Mouse (Mus musculus): ENCODE results near the gene Hadh. TPM values are rescaled to one million over a fixed set of nuclear protein-coding genes. Genes with fewer than 3 reads are reported as not detected.
A peak's percentile ranks its signal among the peaks of the same experiment; 100 is the strongest.

The Hadh gene
- polyA plus RNA-seq, 1 experiment from 2014 or later = 134 TPM

GRCm38 (mm10) chr3:131303320-131303714 lies 31.4 kb upstream of the Hadh start:
- 21% methylated on average over 5 of the region's 5 CpGs for WGBS
- H3K27ac ChIP-seq (ENCODE audit: low read length) = no peak overlapping the region
- H3K9me3 ChIP-seq (replicated peaks; ENCODE audit: control insufficient read depth, low read length) = no peaks in the 10 kb centered on the region
- peak overlapping the region; percentile 99 for H3K4me2 ChIP-seq (ENCODE audit: low read depth, low read length)
- no peak for ATAC-seq (ENCODE audit: insufficient read depth, low FRiP score)
- H3K4me1 ChIP-seq (ENCODE audit: control insufficient read depth, insufficient read depth, low read length) = no peaks in the 10 kb centered on the region
- peak overlapping the region; percentile 70 for H3K4me3 ChIP-seq (replicated peaks; ENCODE audit: low read length)
- no peaks in the 10 kb centered on the region for H3K27me3 ChIP-seq (ENCODE audit: control insufficient read depth, insufficient read depth, low read length)
- H3K36me3 ChIP-seq (ENCODE audit: control insufficient read depth, insufficient read depth, low read length) = no peaks in the 10 kb centered on the region
- peak overlapping the region; percentile 74 for H3K9ac ChIP-seq (ENCODE audit: low read length)

GRCm38 (mm10) chr3:131302452-131303319 lies 30.8 kb upstream of the Hadh start, which contains the start of gene Cyp2u1:
TSS of gene Cyp2u1 (minus strand) at chr3:131303227.
- no peak within 1 kb of the TSS for H3K27ac ChIP-seq (ENCODE audit: low read length)
- peak within 1 kb of the TSS; percentile 74 for H3K9ac ChIP-seq (ENCODE audit: low read length)
- peak; percentile 93 for ATAC-seq (ENCODE audit: insufficient read depth, low FRiP score)

GRCm38 (mm10) chr3:131299908-131300307 lies 28.0 kb upstream of the Hadh start:
- Histone ChIP-seq H3K4me3 (replicated peaks; ENCODE audit: low read length) (no peak overlapping the region), H3K36me3 (ENCODE audit: control insufficient read depth, insufficient read depth, low read length) (no peaks in the 10 kb centered on the region), H3K4me1 (ENCODE audit: control insufficient read depth, insufficient read depth, low read length) (no peaks in the 10 kb centered on the region), H3K27me3 (ENCODE audit: control insufficient read depth, insufficient read depth, low read length) (no peaks in the 10 kb centered on the region), H3K4me2 (ENCODE audit: low read depth, low read length) (no peak overlapping the region), H3K9me3 (replicated peaks; ENCODE audit: control insufficient read depth, low read length) (no peaks in the 10 kb centered on the region), H3K9ac (ENCODE audit: low read length) (no peak overlapping the region), H3K27ac (ENCODE audit: low read length) (no peak overlapping the region)
- no peak for ATAC-seq (ENCODE audit: insufficient read depth, low FRiP score)
- WGBS = 7% methylated on average over 6 of the region's 6 CpGs

More at GRCm38 (mm10) chr3:131302452-131303319, 30.8 kb upstream of the Hadh start, which contains the start of gene Cyp2u1:
- no peaks in the 10 kb centered on the region for H3K4me1 ChIP-seq (ENCODE audit: control insufficient read depth, insufficient read depth, low read length)
- no peaks in the 10 kb centered on the region for H3K9me3 ChIP-seq (replicated peaks; ENCODE audit: control insufficient read depth, low read length)
- H3K36me3 ChIP-seq (ENCODE audit: control insufficient read depth, insufficient read depth, low read length) = no peaks in the 10 kb centered on the region
- H3K27me3 ChIP-seq (ENCODE audit: control insufficient read depth, insufficient read depth, low read length) = no peaks in the 10 kb centered on the region
- 1% methylated on average over 70 of the region's 71 CpGs for WGBS
- peak within 1 kb of the TSS; percentile 99 for H3K4me2 ChIP-seq (ENCODE audit: low read depth, low read length)
- H3K4me3 ChIP-seq (replicated peaks; ENCODE audit: low read length) = peak within 1 kb of the TSS; percentile 70

- no peak overlapping the region for H3K4me3 ChIP-seq (replicated peaks; ENCODE audit: low read length)
- 82% methylated on average over 9 of the region's 9 CpGs for WGBS
- no peaks in the 10 kb centered on the region for H3K27me3 ChIP-seq (ENCODE audit: control insufficient read depth, insufficient read depth, low read length)
- H3K4me1 ChIP-seq (ENCODE audit: control insufficient read depth, insufficient read depth, low read length) = no peaks in the 10 kb centered on the region
- no peak overlapping the region for H3K4me2 ChIP-seq (ENCODE audit: low read depth, low read length)
- ATAC-seq (ENCODE audit: insufficient read depth, low FRiP score) = no peak
- no peaks in the 10 kb centered on the region for H3K36me3 ChIP-seq (ENCODE audit: control insufficient read depth, insufficient read depth, low read length)
- H3K9me3 ChIP-seq (replicated peaks; ENCODE audit: control insufficient read depth, low read length) = no peaks in the 10 kb centered on the region
- no peak overlapping the region for H3K27ac ChIP-seq (ENCODE audit: low read length)
- no peak overlapping the region for H3K9ac ChIP-seq (ENCODE audit: low read length)
Measured at GRCm38 (mm10) chr3:131299078-131299477, 27.2 kb upstream of the Hadh start.

GRCm38 (mm10) chr3:131296893-131297292 lies 25.0 kb upstream of the Hadh start:
- Histone ChIP-seq H3K27ac (ENCODE audit: low read length) (no peak overlapping the region), H3K27me3 (ENCODE audit: control insufficient read depth, insufficient read depth, low read length) (no peaks in the 10 kb centered on the region), H3K4me1 (ENCODE audit: control insufficient read depth, insufficient read depth, low read length) (no peaks in the 10 kb centered on the region), H3K36me3 (ENCODE audit: control insufficient read depth, insufficient read depth, low read length) (no peaks in the 10 kb centered on the region), H3K9me3 (replicated peaks; ENCODE audit: control insufficient read depth, low read length) (no peaks in the 10 kb centered on the region), H3K4me2 (ENCODE audit: low read depth, low read length) (no peak overlapping the region), H3K9ac (ENCODE audit: low read length) (no peak overlapping the region), H3K4me3 (replicated peaks; ENCODE audit: low read length) (no peak overlapping the region)
- ATAC-seq (ENCODE audit: insufficient read depth, low FRiP score) = no peak
- WGBS = 90% methylated on average over 7 of the region's 7 CpGs

- no peaks in the 10 kb centered on the region for H3K4me1 ChIP-seq (ENCODE audit: control insufficient read depth, insufficient read depth, low read length)
- H3K9ac ChIP-seq (ENCODE audit: low read length) = no peak overlapping the region
- no peaks in the 10 kb centered on the region for H3K9me3 ChIP-seq (replicated peaks; ENCODE audit: control insufficient read depth, low read length)
- ATAC-seq (ENCODE audit: insufficient read depth, low FRiP score) = no peak; the same call in 1 of the 2 replicates
- H3K4me2 ChIP-seq (ENCODE audit: low read depth, low read length) = no peak overlapping the region
- no peaks in the 10 kb centered on the region for H3K27me3 ChIP-seq (ENCODE audit: control insufficient read depth, insufficient read depth, low read length)
- H3K36me3 ChIP-seq (ENCODE audit: control insufficient read depth, insufficient read depth, low read length) = no peaks in the 10 kb centered on the region
- 65% methylated on average over 12 of the region's 12 CpGs for WGBS
- no peak overlapping the region for H3K4me3 ChIP-seq (replicated peaks; ENCODE audit: low read length)
- no peak overlapping the region for H3K27ac ChIP-seq (ENCODE audit: low read length)
Measured at GRCm38 (mm10) chr3:131295513-131296200, 23.8 kb upstream of the Hadh start.

- Histone ChIP-seq H3K4me2 (ENCODE audit: low read depth, low read length) (no peak overlapping the region), H3K27ac (ENCODE audit: low read length) (no peak overlapping the region), H3K9me3 (replicated peaks; ENCODE audit: control insufficient read depth, low read length) (no peaks in the 10 kb centered on the region), H3K4me1 (ENCODE audit: control insufficient read depth, insufficient read depth, low read length) (no peaks in the 10 kb centered on the region), H3K27me3 (ENCODE audit: control insufficient read depth, insufficient read depth, low read length) (no peaks in the 10 kb centered on the region), H3K36me3 (ENCODE audit: control insufficient read depth, insufficient read depth, low read length) (no peaks in the 10 kb centered on the region), H3K9ac (ENCODE audit: low read length) (no peak overlapping the region), H3K4me3 (replicated peaks; ENCODE audit: low read length) (no peak overlapping the region)
- 55% methylated on average over 3 of the region's 3 CpGs for WGBS
- no peak for ATAC-seq (ENCODE audit: insufficient read depth, low FRiP score)
Measured at GRCm38 (mm10) chr3:131294503-131294902, 22.6 kb upstream of the Hadh start.

GRCm38 (mm10) chr3:131292959-131293358 lies 21.1 kb upstream of the Hadh start:
- Histone ChIP-seq H3K4me1 (ENCODE audit: control insufficient read depth, insufficient read depth, low read length) (no peaks in the 10 kb centered on the region), H3K27me3 (ENCODE audit: control insufficient read depth, insufficient read depth, low read length) (no peaks in the 10 kb centered on the region), H3K9ac (ENCODE audit: low read length) (no peak overlapping the region), H3K9me3 (replicated peaks; ENCODE audit: control insufficient read depth, low read length) (no peaks in the 10 kb centered on the region), H3K36me3 (ENCODE audit: control insufficient read depth, insufficient read depth, low read length) (no peaks in the 10 kb centered on the region), H3K27ac (ENCODE audit: low read length) (no peak overlapping the region), H3K4me3 (replicated peaks; ENCODE audit: low read length) (no peak overlapping the region), H3K4me2 (ENCODE audit: low read depth, low read length) (no peak overlapping the region)
- 70% methylated on average over 3 of the region's 3 CpGs for WGBS
- ATAC-seq (ENCODE audit: insufficient read depth, low FRiP score) = no peak

- H3K27me3 ChIP-seq (ENCODE audit: control insufficient read depth, insufficient read depth, low read length) = no peaks in the 10 kb centered on the region
- H3K9ac ChIP-seq (ENCODE audit: low read length) = no peak overlapping the region
- H3K27ac ChIP-seq (ENCODE audit: low read length) = no peak overlapping the region
- H3K4me2 ChIP-seq (ENCODE audit: low read depth, low read length) = no peak overlapping the region
- ATAC-seq (ENCODE audit: insufficient read depth, low FRiP score) = no peak
- no peaks in the 10 kb centered on the region for H3K9me3 ChIP-seq (replicated peaks; ENCODE audit: control insufficient read depth, low read length)
- H3K4me3 ChIP-seq (replicated peaks; ENCODE audit: low read length) = no peak overlapping the region
- no peaks in the 10 kb centered on the region for H3K36me3 ChIP-seq (ENCODE audit: control insufficient read depth, insufficient read depth, low read length)
- 64% methylated on average over 2 of the region's 2 CpGs for WGBS
- no peaks in the 10 kb centered on the region for H3K4me1 ChIP-seq (ENCODE audit: control insufficient read depth, insufficient read depth, low read length)
Measured at GRCm38 (mm10) chr3:131292349-131292748, 20.4 kb upstream of the Hadh start.

Measured in stomach, embryonic 16.5 days (tissue).